Mouse (Mus musculus) layer of hippocampus, adult 9-10 months (tissue): Measurements from ENCODE around the gene Art1.

Source experiments
- DNase-seq: peaks from one replicate; pipeline ENCODE4 v3.0.0; 2022; ENCODE audit warnings: low spot score

The Art1 gene

GRCm38 (mm10) chr7:102109171-102109570 is 7.6 kb downstream of the Art1 start, which contains the start of gene Art5:
Gene Art5, minus strand, starts transcription at chr7:102109489.
- DNase-seq = no peak

- no peak for DNase-seq
Observed at GRCm38 (mm10) chr7:102109746-102110145, 8.2 kb downstream of the Art1 start.

- no peak for DNase-seq
Observed at GRCm38 (mm10) chr7:102113151-102113729, 11.7 kb downstream of the Art1 start.

GRCm38 (mm10) chr7:102116579-102117331 is 15.2 kb downstream of the Art1 start, which contains the start of gene Chrna10:
Gene Chrna10, minus strand, starts transcription at chr7:102116828.
- no peak for DNase-seq

GRCm38 (mm10) chr7:102117382-102117781 is 15.8 kb downstream of the Art1 start:
- DNase-seq = no peak

GRCm38 (mm10) chr7:102120326-102120725 is 18.8 kb downstream of the Art1 start:
- no peak for DNase-seq

- no peak for DNase-seq
Observed at GRCm38 (mm10) chr7:102132395-102132794, 30.9 kb downstream of the Art1 start.

GRCm38 (mm10) chr7:102137464-102137863 is 35.9 kb downstream of the Art1 start:
- DNase-seq = no peak

GRCm38 (mm10) chr7:102137898-102138297 is 36.4 kb downstream of the Art1 start:
- DNase-seq = no peak

- DNase-seq = no peak
Observed at GRCm38 (mm10) chr7:102153691-102154090, 52.1 kb downstream of the Art1 start.
